Mouse (Mus musculus) ovary, adult 18-20 months (tissue): ENCODE data around the gene Ric3.

Experiments
- DNase-seq: peaks from one replicate; pipeline ENCODE4 v3.0.0; 2022; ENCODE audit warnings: low spot score, mixed read lengths

Ric3 gene

DNA sequence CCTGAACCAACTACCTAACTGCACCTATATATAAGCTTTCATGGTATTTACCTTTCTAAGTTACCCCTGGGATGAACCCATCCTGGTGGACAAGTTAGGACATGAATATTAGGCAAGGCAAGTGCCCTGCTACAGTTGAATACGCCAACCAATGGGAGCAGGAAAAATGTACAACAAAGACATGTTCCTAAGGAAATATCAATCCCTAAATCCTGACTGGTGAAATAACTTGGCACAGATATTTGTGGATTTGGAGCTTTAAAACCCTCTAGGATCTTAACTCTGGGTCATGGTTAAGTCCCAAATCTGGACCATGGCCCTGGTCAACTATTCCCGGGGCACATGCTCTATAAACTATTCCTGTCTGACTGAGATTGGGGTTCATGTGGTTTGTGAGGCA is 37.3 kb downstream of the Ric3 start:
- no peak for DNase-seq

DNA sequence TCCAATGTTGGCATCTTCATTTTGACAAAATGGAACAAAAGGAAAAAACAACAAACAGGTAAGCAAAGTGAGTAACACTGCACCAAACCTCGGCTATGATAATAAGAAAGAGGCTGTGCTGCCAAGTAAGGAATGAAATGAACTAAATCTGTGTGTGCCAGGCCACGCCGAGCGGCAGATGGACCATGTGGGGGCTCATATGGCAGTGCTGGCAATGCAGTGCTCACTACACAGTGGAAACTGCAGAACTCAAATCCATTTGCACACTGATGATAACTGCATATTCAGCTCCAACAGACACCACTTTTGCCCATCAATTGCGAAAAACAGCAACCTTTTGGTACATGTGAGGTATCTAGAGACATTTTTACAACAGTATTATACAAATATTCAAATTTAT is 43.7 kb downstream of the Ric3 start:
- no peak for DNase-seq

GRCm38 (mm10) chr7:109038987-109039386 is 44.1 kb downstream of the Ric3 start:
- no peak for DNase-seq

DNA sequence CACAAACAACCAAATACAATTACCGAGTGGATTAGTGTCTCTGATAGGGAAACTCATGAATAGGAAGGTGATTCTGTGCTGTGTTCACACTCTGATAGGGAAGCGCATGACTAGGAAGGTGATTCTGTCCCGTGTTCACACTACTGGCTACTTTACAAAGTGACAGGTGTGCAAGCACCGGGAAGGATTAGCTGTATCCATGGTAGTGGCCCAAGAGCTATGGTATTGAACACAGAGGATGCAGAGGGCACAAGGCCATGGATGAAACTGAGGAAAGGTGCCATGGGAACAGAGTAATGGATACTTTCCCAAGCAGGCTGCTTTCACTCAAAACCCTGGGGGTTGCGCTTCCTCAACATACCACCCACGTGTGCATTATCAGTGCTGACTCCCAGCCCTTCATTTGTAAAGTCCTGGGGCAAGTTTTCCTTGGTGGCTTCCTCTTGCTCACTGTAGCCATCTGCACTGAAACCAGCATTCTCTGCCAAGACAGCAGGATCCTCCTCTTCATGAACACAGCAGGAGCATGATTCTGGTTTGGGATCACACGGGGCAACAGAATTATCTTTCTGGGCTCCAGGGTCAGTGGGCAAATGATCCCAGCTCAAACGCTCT is 44.9 kb downstream of the Ric3 start:
- no peak for DNase-seq

- no peak for DNase-seq
These were observed 51.1 kb downstream of the Ric3 start for GRCm38 (mm10) chr7:109032054-109032453.

DNA sequence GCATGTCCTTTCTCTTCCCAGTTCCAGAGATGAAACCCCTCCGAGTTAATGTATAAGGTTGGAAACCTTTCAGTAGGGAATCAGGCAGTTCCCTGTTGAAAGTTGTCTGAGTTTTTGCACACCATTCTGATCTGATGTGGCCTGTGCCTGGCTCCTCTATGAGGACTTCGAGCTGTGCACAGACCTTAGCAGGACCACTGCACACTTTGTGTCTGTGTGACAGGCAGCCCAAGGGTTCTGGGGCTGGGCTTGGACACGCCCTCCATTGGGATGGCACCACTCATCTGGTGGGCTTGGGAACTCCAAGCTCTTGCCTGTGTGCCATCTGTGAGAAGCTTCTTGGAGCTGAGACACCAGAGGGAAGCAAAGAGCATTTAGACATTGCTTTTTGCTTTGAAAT is 51.8 kb downstream of the Ric3 start:
- no peak for DNase-seq

DNA sequence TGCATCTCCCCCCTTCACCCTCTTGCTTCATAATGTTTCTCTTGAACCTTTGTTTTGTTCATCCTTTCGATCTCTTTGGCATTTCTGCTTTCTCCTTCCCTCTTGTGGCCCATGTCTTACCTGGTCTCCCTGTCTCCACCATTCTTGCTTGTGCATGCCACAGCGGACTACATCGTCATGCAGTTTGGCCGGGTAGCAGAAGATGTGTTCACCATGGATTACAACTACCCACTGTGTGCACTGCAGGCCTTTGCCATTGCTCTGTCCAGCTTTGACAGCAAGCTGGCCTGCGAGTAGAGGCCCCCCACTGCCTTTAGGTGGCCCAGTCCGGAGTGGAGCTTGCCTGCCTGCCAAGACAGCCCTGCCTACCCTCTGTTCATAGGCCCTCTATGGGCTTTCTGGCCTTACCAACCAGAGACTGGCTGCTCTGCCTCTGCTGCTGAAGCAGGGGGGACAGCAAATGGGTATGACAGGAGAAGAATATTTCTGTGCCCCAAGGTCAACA is 53.1 kb downstream of the Ric3 start:
- no peak for DNase-seq

- no peak for DNase-seq
These were observed 54.9 kb downstream of the Ric3 start for GRCm38 (mm10) chr7:109028204-109028603.

GRCm38 (mm10) chr7:109027721-109028120 is 55.4 kb downstream of the Ric3 start:
- DNase-seq = no peak

- no peak for DNase-seq
These were observed 56.2 kb downstream of the Ric3 start for GRCm38 (mm10) chr7:109026976-109027375.

GRCm38 (mm10) chr7:109025743-109026142 is 57.4 kb downstream of the Ric3 start:
- no peak for DNase-seq

DNA sequence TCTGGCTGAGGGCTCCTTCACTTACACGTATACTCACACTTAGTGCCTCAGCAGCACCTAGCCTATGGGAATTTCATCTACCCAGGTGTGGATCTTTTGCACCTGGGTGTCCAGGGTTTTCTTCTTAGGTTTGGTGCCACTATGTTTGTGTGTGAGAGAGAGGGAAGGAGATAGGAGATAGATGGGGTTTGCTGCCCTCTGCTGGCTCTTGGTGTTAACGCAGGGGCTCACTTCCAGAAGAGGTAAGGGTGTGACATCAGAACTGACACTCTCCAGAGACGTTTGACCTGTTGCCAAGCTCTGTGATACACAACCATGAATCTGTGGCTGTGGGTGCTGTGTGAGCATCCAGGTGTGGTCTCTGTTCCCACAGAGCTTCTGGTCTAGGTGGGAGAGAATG is 61.7 kb downstream of the Ric3 start:
- no peak for DNase-seq

DNA sequence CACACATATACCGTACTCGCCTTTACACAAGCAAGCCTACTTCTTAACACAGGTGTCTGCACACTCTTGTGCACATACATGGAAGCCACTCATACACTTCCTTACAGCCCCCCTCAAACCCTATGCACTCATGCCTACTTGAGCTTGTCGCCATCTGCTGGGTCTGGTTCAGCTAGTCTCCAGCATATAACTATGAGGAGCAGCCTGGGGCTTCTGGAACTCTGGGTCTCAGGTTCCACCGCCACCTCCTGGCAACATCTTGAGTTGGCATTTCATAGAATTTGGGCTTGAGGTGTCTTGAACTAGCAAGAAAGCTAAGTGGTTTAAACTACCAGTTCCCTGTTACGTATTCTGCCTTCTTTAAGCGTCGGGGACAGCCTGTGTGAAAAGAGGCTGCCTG is 63.9 kb downstream of the Ric3 start:
- no peak for DNase-seq

- DNase-seq = no peak
These were observed 66.7 kb downstream of the Ric3 start for GRCm38 (mm10) chr7:109016378-109016923.

DNA sequence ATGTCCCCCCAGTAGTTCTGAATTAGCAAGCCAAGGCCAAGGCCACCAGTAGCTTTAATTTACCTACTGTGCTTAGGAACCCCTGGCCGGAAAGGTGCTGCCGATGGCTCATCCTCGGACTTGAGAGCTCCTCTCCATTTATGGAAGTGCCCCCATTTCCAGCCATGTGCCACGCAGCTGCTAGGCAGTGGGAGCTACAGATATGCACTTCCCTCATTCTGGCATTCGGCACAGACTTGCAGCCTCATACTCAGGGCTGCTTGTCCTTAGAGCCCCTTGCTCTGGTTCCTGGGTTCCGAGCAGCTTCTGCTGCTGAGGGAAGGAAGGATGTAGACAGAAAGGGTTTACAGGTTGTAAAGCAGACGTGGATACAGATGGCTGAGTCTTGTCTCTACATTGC is 68.3 kb downstream of the Ric3 start:
- no peak for DNase-seq

DNA sequence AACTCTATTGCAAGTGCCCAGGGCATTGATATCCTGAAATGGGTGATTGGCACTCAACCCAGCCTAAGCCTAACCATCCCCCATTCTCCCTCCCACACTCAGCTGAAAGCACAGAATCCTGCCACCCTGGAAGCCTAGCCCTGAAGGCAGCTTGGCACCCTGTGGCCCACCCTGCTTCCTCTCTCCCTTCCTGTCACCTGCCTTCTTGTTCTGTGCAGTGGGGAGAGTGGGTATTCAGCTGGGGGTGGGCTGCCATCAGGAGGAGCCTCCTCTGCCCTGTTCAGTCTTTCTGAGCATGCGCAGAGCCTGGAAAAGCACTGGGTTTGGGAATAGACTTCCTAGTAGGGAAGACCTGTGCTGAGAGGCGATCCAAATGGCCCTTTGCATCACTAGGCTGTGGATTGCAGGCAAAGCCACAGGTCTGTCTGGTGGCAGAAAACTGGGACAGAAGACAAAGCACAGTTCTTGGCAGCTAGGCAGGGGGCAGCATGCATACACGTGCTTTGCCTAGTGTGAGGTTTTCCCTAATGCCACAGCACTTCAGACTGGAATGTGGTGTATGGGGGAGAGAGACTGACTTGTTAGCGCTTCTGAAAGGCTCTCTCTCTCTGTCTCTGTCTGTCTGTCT is 70.0 kb downstream of the Ric3 start:
- no peak for DNase-seq

- DNase-seq = no peak
These were observed 70.6 kb downstream of the Ric3 start for GRCm38 (mm10) chr7:109012575-109012974.

DNA sequence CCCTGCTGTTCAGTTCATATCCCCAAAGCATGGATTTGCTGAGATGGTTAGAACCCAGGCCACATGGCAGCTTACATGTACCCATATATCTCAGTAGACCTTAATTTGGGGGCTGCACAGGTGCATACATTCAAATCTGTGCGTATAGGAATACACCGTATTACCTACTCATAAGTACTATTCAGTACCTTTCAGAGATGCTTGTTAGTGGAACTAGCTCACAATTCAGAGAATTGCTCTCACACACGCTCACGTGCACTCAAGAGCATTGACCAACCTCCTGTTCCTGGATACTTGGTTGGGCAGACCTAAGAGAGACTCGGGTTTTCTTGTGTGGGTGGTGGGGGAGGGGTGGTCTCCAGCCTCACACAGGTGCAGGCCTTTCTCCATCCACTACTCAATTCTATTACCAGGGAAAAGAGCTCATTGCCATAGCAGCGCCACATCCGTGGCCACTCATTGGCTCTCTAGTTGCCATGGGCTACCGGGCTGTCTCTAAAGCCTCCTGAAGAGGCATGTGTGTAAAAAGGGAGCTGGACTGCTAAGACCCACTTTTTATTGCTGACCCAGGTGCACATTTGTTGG is 71.4 kb downstream of the Ric3 start:
- DNase-seq = no peak

DNA sequence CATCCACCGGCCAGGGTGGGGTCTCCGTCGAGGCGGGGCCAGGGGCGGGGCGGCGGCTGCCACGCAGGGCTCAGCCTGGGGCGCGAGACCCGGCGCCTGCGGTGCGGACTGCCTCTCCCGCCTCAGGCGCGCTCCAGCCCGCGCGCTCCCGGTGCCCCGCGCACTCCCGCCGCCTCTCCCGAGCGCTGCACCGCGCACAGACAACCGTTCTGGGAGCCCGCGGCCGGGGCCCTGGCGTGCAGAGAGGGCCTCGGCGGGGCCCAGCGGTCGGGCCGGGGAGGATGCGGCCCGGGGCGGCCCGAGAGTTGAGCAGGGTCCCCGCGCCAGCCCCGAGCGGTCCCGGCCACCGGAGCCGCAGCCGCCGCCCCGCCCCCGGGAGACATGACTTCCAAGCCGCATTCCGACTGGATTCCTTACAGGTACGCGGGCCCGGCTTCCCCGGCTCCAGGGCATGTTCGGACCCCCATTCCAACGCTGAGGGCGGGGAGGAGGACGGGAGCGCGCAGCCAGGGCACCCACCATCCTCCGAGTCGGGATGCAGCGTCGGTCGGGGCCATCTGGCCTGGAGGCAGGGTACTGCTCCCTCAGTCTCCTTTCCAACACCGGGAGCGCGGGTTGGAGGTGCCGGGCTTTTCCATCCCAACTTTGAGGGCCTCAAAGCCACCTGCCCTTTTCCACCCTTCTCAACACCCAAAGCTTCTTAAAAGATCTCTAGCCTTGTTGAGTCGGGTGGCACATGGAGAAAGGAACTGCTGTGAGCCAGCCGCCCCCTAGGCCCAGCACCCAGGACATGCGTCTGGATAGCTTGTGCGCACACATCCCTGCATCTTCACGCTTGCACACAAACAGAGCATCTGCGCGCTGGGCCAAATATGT is 72.2 kb downstream of the Ric3 start:
- DNase-seq = no peak

- DNase-seq = no peak
These were observed 73.9 kb downstream of the Ric3 start for GRCm38 (mm10) chr7:109009260-109009659.

- DNase-seq = no peak
These were observed 79.5 kb downstream of the Ric3 start for GRCm38 (mm10) chr7:109003653-109004052.

DNA sequence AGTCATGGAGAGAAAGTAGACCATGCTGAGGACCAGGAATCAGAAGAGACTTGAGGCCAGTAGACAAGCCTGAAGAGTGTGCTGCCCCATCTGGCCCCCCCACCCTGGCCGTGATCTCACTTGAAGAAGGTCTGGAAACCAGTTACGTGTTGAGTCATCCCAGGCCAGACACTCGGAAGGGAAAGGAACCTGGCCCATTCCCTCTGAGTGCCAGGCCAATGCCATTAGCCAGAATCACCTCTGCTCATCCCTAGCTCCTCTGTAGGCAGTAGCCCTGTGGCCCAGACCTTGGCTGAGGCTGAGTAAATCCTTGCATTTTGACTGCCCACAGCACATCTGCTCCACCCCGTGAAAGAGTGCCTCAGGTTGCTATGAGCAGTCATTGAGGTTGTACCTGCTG is 81.2 kb downstream of the Ric3 start:
- no peak for DNase-seq
